Mouse (Mus musculus) left cerebral cortex, adult 9 months (tissue): ENCODE results near the gene Gm28305.

ENCODE experiments used
- DNase-seq, 2 experiments: peaks; one replicate each; pipeline ENCODE4 v3.0.0; 2022; ENCODE audit warnings: low spot score in 2 of 2

Gm28305 gene

GRCm38 (mm10) chr9:104070241-104070640 lies 29.8 kb downstream of the Gm28305 start:
- no peak for DNase-seq

- DNase-seq = no peak
These were observed 30.6 kb downstream of the Gm28305 start for GRCm38 (mm10) chr9:104070863-104071604.

- DNase-seq = no peak
These were observed 35.3 kb downstream of the Gm28305 start for GRCm38 (mm10) chr9:104075808-104076207.

- DNase-seq = no peak
These were observed 38.3 kb downstream of the Gm28305 start for GRCm38 (mm10) chr9:104078780-104079179.

- peak in 1 of 2 experiments; percentile 31 for DNase-seq
These were observed 38.9 kb downstream of the Gm28305 start for GRCm38 (mm10) chr9:104079379-104079778.

- no peak for DNase-seq
These were observed 39.6 kb downstream of the Gm28305 start for GRCm38 (mm10) chr9:104080038-104080437.

GRCm38 (mm10) chr9:104085730-104086429 lies 45.4 kb downstream of the Gm28305 start:
- no peak for DNase-seq

- DNase-seq = no peak
These were observed 48.1 kb downstream of the Gm28305 start for GRCm38 (mm10) chr9:104088555-104088954.

- no peak for DNase-seq
These were observed 52.5 kb downstream of the Gm28305 start for GRCm38 (mm10) chr9:104092945-104093344.

GRCm38 (mm10) chr9:104098256-104098655 lies 57.8 kb downstream of the Gm28305 start:
- DNase-seq = no peak

- no peak for DNase-seq
These were observed 58.6 kb downstream of the Gm28305 start for GRCm38 (mm10) chr9:104099060-104099459.

- DNase-seq = no peak
These were observed 60.4 kb downstream of the Gm28305 start for GRCm38 (mm10) chr9:104100822-104101221.

GRCm38 (mm10) chr9:104101458-104101857 lies 61.0 kb downstream of the Gm28305 start:
- DNase-seq = no peak

- DNase-seq = no peak
These were observed 61.8 kb downstream of the Gm28305 start for GRCm38 (mm10) chr9:104102301-104102700.

- DNase-seq = no peak
These were observed 62.4 kb downstream of the Gm28305 start for GRCm38 (mm10) chr9:104102901-104103300.

GRCm38 (mm10) chr9:104104986-104105385 lies 64.5 kb downstream of the Gm28305 start:
- DNase-seq = no peak

- DNase-seq = no peak
These were observed 66.5 kb downstream of the Gm28305 start for GRCm38 (mm10) chr9:104106930-104107329.

GRCm38 (mm10) chr9:104107482-104107881 lies 67.0 kb downstream of the Gm28305 start:
- DNase-seq = no peak

GRCm38 (mm10) chr9:104108571-104109143 lies 68.2 kb downstream of the Gm28305 start:
- no peak for DNase-seq

GRCm38 (mm10) chr9:104109151-104109550 lies 68.7 kb downstream of the Gm28305 start:
- DNase-seq = no peak

- DNase-seq = no peak
These were observed 82.6 kb downstream of the Gm28305 start for GRCm38 (mm10) chr9:104123101-104123500.

- DNase-seq = no peak
These were observed 83.2 kb downstream of the Gm28305 start for GRCm38 (mm10) chr9:104123622-104124021.
